Mouse (Mus musculus) heart, postnatal 0 days (tissue): ENCODE data around the gene Erp44. TPM values are rescaled to one million over a fixed set of nuclear protein-coding genes. Genes with fewer than 3 reads are reported as not detected.

Source experiments
- ATAC-seq: fragments of 200-750 bp; cut with Nextera tagmentation; 2 replicates; pipeline ENCODE4 v1.8.0; 2017; ENCODE audit warnings: low read depth, moderate number of reproducible peaks, moderate library complexity; ENCODE audit not compliant: insufficient read depth
- DNase-seq: peaks from one replicate; pipeline ENCODE4 v3.0.0-alpha.2; 2016; ENCODE audit warnings: low spot score
- H3K27ac ChIP-seq: fragments of 300-500 bp; sonication (generic); 2 replicates; pipeline ENCODE4 v1.5.1; 2014; ENCODE audit warnings: low read depth, mild to moderate bottlenecking
- H3K27me3 ChIP-seq: fragments of 300-500 bp; sonication (generic); 2 replicates; pipeline ENCODE4 v1.6.1; 2014; ENCODE audit warnings: low read length, mixed read lengths; ENCODE audit not compliant: control insufficient read depth, insufficient read depth
- H3K36me3 ChIP-seq: fragments of 300-500 bp; sonication (generic); replicated peaks from 2 replicates; pipeline ENCODE4 v1.6.1; 2014; ENCODE audit warnings: low read length, mixed read lengths; ENCODE audit not compliant: control insufficient read depth, insufficient read depth
- H3K4me1 ChIP-seq: fragments of 300-500 bp; sonication (generic); 2 replicates; pipeline ENCODE4 v1.6.1; 2014; ENCODE audit warnings: antibody characterized with exemption; ENCODE audit not compliant: control insufficient read depth, insufficient read depth
- H3K4me2 ChIP-seq: fragments of 300-500 bp; sonication (generic); 2 replicates; pipeline ENCODE4 v1.6.1; 2014; ENCODE audit warnings: low read depth, mild to moderate bottlenecking, low read length, moderate library complexity
- H3K4me3 ChIP-seq: fragments of 300-500 bp; sonication (generic); 2 replicates; pipeline ENCODE4 v1.5.1; 2014; ENCODE audit warnings: low read depth, low read length
- H3K9ac ChIP-seq: fragments of 300-500 bp; sonication (generic); replicated peaks from 2 replicates; pipeline ENCODE4 v1.6.1; 2014; ENCODE audit warnings: low read depth, low read length, mixed read lengths
- H3K9me3 ChIP-seq: fragments of 300-500 bp; sonication (generic); replicated peaks from 2 replicates; pipeline ENCODE4 v1.6.1; 2016; ENCODE audit warnings: low read length; ENCODE audit not compliant: control insufficient read depth
- CTCF ChIP-seq: IDR thresholded peaks from 2 replicates; pipeline ENCODE4 v1.5.1; 2016; ENCODE audit warnings: antibody characterized with exemption, control low read depth, low read depth
- EP300 ChIP-seq: IDR thresholded peaks from 2 replicates; pipeline ENCODE4 v1.6.1; 2016; ENCODE audit warnings: antibody characterized with exemption, low read depth
- WGBS: fragments of 180-500 bp; shearing (Covaris S2); extraction: QIAGEN DNeasy Blood & Tissue Kit; methylation state at CpG from one replicate; pipeline ENCODE4 v1.1.7; 2014; 5-methylcytosine and 5-hydroxymethylcytosine counted together
- microRNA counts: library from miRNA; unstranded; fragments of <30 nt; microRNA quantifications from one replicate; lab custom pipeline; 2015
- microRNA-seq: library from miRNA; unstranded; fragments of <30 nt; microRNA quantifications from one replicate; pipeline ENCODE4, GENCODE M21; 2016
- polyA plus RNA-seq: library from polyadenylated mRNA; unstranded; fragments of >200 nt; fragmentation: Nextera tagmentation; extraction: Ambion mirVana; gene quantifications from 2 replicates; pipeline ENCODE4 v1.2.1, GENCODE M21; 2015
- total RNA-seq: library from RNA; depleted of rRNA; stranded (reverse); fragments of >200 nt; gene quantifications from 2 replicates; pipeline ENCODE4 v1.2.3, GENCODE M21; 2014; ENCODE audit warnings: low replicate concordance; rRNA removed

Erp44 gene
- total and polyA plus RNA-seq, 2 experiments from 2014 or later: 14.3 to 40.9 TPM

DNA sequence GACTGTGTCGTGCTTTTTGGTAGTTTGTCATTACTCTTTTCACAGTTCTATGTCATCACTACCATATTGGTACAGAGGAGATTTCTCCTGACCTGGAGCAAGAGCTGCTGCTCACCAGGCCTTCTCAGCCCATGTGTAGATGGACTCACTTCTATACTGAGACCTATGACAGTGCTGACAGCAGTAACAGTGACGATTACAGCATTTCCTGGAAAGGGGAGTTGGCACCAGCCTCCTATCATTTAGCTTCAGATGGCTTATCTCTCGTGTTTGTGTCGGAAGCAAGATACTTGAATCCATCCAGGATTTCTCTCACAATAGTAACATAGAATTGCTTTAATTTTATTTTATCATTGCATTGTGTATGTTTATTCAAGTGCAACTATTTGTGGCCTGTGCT, 119.0 kb downstream of the Erp44 start:
- TF ChIP-seq CTCF (no peak), EP300 (no peak)

DNA sequence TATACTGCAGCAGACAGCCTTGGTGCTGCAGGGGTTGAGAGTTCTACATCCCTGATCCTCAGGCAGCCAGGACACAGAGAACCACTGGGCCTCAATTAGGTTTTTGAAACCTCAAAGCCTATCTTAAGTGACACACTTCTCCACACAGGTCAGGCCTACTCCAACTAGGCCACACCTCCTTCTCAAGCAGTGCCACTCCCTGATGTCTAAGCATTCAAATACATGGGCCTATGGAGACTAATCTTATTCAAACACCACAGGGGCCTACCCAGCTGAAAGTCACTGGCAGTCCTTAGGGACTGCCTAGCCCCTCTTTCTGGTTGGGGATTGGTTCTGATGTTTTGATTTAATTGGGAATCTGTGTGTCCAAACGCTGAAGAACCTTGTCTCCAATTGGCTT, 123.5 kb downstream of the Erp44 start:
- WGBS: 83% methylated on average over 1 of the region's 1 CpGs
- Histone ChIP-seq H3K36me3 (peaks cover 24% of the 10 kb centered on the region), H3K4me3 (no peak overlapping the region), H3K27me3 (no peaks in the 10 kb centered on the region), H3K4me1 (no peaks in the 10 kb centered on the region), H3K4me2 (no peak overlapping the region), H3K9me3 (no peaks in the 10 kb centered on the region), H3K9ac (no peak overlapping the region), H3K27ac (no peak overlapping the region)
- TF ChIP-seq CTCF: no peak
- TF ChIP-seq EP300: no peak
- DNase-seq: no peak
- no peak for ATAC-seq

More for the DNA sequence above, 119.0 kb downstream of the Erp44 start:
- H3K36me3 ChIP-seq: peaks cover 23% of the 10 kb centered on the region
- no peaks in the 10 kb centered on the region for H3K9me3 ChIP-seq
- no peaks in the 10 kb centered on the region for H3K4me1 ChIP-seq
- ATAC-seq (no peak), DNase-seq (no peak)
- no peak overlapping the region for H3K27ac ChIP-seq
- no peaks in the 10 kb centered on the region for H3K27me3 ChIP-seq
- 45% methylated on average over 4 of the region's 4 CpGs for WGBS
- H3K4me3 ChIP-seq: no peak overlapping the region
- H3K9ac ChIP-seq: no peak overlapping the region
- H3K4me2 ChIP-seq: no peak overlapping the region

DNA sequence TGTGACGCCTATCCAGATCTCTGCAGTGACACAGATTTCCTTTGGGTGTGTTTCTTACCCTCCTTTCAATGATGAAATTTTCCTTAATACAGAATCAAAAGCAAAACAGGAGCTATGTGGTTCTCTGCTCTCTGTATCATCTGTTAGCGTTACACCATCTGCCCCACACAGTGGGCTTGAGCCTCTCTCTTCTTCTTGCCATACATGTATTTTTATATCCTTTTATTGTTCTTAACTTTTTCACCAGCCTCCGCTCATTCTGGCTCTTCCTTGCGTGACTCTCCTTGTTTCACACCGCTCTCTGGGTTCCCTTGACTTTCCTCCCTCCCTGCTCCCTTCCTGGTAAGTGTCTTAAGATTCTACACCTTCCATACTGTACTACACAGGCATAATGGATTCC, 126.1 kb downstream of the Erp44 start:
- Histone ChIP-seq H3K4me1 (no peaks in the 10 kb centered on the region), H3K27me3 (no peaks in the 10 kb centered on the region), H3K4me3 (no peak overlapping the region), H3K4me2 (no peak overlapping the region), H3K9ac (no peak overlapping the region), H3K27ac (no peak overlapping the region), H3K36me3 (peaks cover 14% of the 10 kb centered on the region; the same call in 1 of the 2 replicates), H3K9me3 (no peaks in the 10 kb centered on the region)
- WGBS: 90% methylated on average over 5 of the region's 5 CpGs
- ATAC-seq (no peak), DNase-seq (no peak)
- TF ChIP-seq CTCF: no peak
- no peak for TF ChIP-seq EP300

DNA sequence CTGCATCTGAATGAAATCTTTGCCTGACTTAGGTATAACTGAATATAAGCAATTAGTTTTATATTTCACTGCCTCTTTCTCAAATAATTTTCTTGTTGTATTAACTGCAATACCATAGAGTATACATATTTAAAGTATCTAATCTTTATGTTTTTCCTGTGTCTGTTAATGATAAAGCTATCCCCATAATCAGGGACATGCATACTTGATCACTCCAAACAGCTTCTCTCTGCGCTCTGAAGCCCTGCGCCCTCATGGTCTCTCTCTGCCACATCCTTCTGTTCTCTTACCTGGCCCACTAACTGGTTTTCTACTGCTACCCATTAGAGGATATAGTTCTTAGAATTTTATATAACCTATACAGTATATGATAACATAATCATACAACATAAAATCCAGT, 129.9 kb downstream of the Erp44 start:
- WGBS: 95% methylated on average over 2 of the region's 2 CpGs

More for the DNA sequence above, 129.9 kb downstream of the Erp44 start:
- DNase-seq: no peak
- no peak for TF ChIP-seq EP300
- TF ChIP-seq CTCF: no peak
- ATAC-seq: no peak
- H3K4me2 ChIP-seq: no peak overlapping the region
- H3K27me3 ChIP-seq: no peaks in the 10 kb centered on the region
- H3K4me1 ChIP-seq: no peaks in the 10 kb centered on the region
- no peak overlapping the region for H3K9ac ChIP-seq
- H3K4me3 ChIP-seq: no peak overlapping the region
- no peak overlapping the region for H3K27ac ChIP-seq
- H3K9me3 ChIP-seq: no peaks in the 10 kb centered on the region
- peaks cover 14% of the 10 kb centered on the region for H3K36me3 ChIP-seq

MicroRNAs encoded within 50 kb of the gene (microRNA counts, 519-probe panel; counts per million panel counts)
- not detected for microRNA mmu-miR-1958 (lab: Ali Mortazavi, UCI)

Small RNAs within 50 kb of the gene (microRNA-seq; reads per million reads assigned to microRNA genes)
- gene Mir1958: not detected

Other genes starting within 250 kb of the Erp44 start
- gene Nr4a3, start 234.4 kb downstream of the Erp44 start, total RNA-seq: 5.0 and 5.3 TPM in 2 replicates
- 0.14 and 0.30 TPM in 2 replicates for gene Nr4a3, start 234.4 kb downstream of the Erp44 start, polyA plus RNA-seq
- gene Stx17, start 154.6 kb downstream of the Erp44 start, total RNA-seq: 6.9 and 8.3 TPM in 2 replicates
- gene Stx17, start 154.6 kb downstream of the Erp44 start, polyA plus RNA-seq: 22.9 TPM in 2 replicates
- gene Invs, start 202 bp upstream of the Erp44 start, total RNA-seq: 4.3 and 4.4 TPM in 2 replicates
- 1.6 and 2.1 TPM in 2 replicates for gene Invs, start 202 bp upstream of the Erp44 start, polyA plus RNA-seq
- 18.2 and 23.6 TPM in 2 replicates for gene Tex10, start 193.9 kb upstream of the Erp44 start, total RNA-seq
- gene Tex10, start 193.9 kb upstream of the Erp44 start, polyA plus RNA-seq: 14.5 and 16.0 TPM in 2 replicates